Mouse (Mus musculus): ENCODE measurements around the gene Lrrc41. TPM values are rescaled to one million over a fixed set of nuclear protein-coding genes. Genes with fewer than 3 reads are reported as not detected.
A peak's percentile ranks its signal among the peaks of the same experiment; 100 is the strongest.

Lrrc41 gene
- total and polyA plus RNA-seq, 3 experiments, result 64.4 to 73.3 TPM; not detected in 1

DNA sequence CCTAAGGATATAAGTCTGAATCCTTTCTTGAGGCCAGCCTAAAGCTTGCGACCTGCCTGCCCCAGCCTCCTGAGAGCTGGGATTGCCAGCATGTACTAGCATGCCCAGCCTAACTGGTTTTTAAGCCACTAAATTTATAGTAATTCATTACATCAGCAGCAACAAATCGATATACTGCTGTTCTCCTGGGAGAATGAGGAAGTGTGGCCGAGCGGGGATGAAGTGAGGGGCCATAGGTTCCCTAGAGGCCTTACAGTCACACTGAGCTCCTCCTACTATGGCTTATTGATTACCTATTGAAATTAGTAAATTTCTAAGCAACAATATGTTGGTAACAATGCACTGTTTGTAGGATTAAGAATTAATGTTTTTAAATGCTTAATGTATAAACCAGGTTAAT is 58.1 kb downstream of the Lrrc41 start:
- H3K4me1 ChIP-seq (ENCODE audit: control insufficient read depth in 1 of 2, insufficient read depth in 2 of 2, low read length in 2 of 2), result peaks cover 0 to 2% of the 10 kb centered on the region in 2 experiments; a peak in 1 of 4 replicates
- no peaks in the 10 kb centered on the region for H3K27me3 ChIP-seq (ENCODE audit: control insufficient read depth in 1 of 2, insufficient read depth in 2 of 2, low read length in 2 of 2)
- no peak overlapping the region for H3K4me3 ChIP-seq (ENCODE audit: control insufficient read depth in 1 of 2, insufficient read depth in 1 of 2, low read depth in 2 of 2, low read length in 2 of 2)
- H3K79me2 ChIP-seq (ENCODE audit: control insufficient read depth, insufficient read depth, low read length, poor library complexity), result no peaks in the 10 kb centered on the region
- no peak overlapping the region; the same call in 1 of the 2 replicates for H3K9ac ChIP-seq (ENCODE audit: control insufficient read depth, low read depth, low read length, poor library complexity, severe bottlenecking)
- DNase-seq (ENCODE audit: low read depth, low spot score), result peak; percentile 23
- TF ChIP-seq ETS1 (IDR thresholded peaks at IDR 0.05; ENCODE audit: low read depth, low read length) (no peak), CHD1 (IDR thresholded peaks at IDR 0.05; ENCODE audit: low read depth, low read length) (no peak)
- no peak overlapping the region for H3K27ac ChIP-seq (ENCODE audit: control insufficient read depth, low read depth, low read length)
- H3K36me3 ChIP-seq (ENCODE audit: control insufficient read depth in 1 of 2, insufficient read depth in 2 of 2, low read length in 2 of 2), result 0 out of 4 replicates have a peak, but pooled peaks cover 0 to 2% of the 10 kb centered on the region in 2 experiments
- H3K9me3 ChIP-seq (replicated peaks; ENCODE audit: insufficient read depth, low read length), result no peaks in the 10 kb centered on the region

DNA sequence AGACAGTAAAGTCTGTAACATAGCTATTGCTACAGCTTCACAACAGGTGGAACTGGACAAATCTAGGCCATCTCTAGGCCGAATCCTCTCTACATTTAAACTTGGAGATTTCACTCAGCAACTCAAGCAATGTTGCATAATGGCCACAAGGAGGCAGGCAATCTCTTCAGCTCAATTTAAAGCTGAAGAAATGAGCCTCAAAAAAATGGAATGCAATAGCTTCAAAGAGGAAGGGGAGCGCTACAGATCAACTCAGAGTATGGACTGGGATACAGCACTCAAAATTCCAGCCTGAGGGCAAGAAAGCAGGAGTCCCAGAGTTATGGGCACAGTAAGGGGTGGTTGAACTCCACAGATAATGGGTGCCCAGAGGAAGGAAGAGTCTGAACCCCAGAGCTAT is 59.9 kb downstream of the Lrrc41 start:
- Histone ChIP-seq H3K27ac (ENCODE audit: control insufficient read depth, low read depth, low read length) (no peak overlapping the region), H3K4me3 (ENCODE audit: control insufficient read depth in 1 of 2, insufficient read depth in 1 of 2, low read depth in 2 of 2, low read length in 2 of 2) (no peak overlapping the region), H3K27me3 (ENCODE audit: control insufficient read depth in 1 of 2, insufficient read depth in 2 of 2, low read length in 2 of 2) (no peaks in the 10 kb centered on the region), H3K9ac (ENCODE audit: control insufficient read depth, low read depth, low read length, poor library complexity, severe bottlenecking) (no peak overlapping the region), H3K9me3 (replicated peaks; ENCODE audit: insufficient read depth, low read length) (no peaks in the 10 kb centered on the region), H3K36me3 (ENCODE audit: control insufficient read depth in 1 of 2, insufficient read depth in 2 of 2, low read length in 2 of 2) (0 out of 4 replicates have a peak, but pooled peaks cover 0 to 2% of the 10 kb centered on the region in 2 experiments), H3K79me2 (ENCODE audit: control insufficient read depth, insufficient read depth, low read length, poor library complexity) (no peaks in the 10 kb centered on the region), H3K4me1 (ENCODE audit: control insufficient read depth in 1 of 2, insufficient read depth in 2 of 2, low read length in 2 of 2) (peaks cover 0 to 2% of the 10 kb centered on the region in 2 experiments; a peak in 1 of 4 replicates)
- peak; percentile 79 for TF ChIP-seq SMC3 (IDR thresholded peaks at IDR 0.05; ENCODE audit: low read depth, low read length)
- no peak for TF ChIP-seq KAT2A (conservative IDR thresholded peaks at IDR 0.05; ENCODE audit: low read depth, low read length)
- TF ChIP-seq E2F4 (IDR thresholded peaks at IDR 0.05; ENCODE audit: borderline replicate concordance, low read depth, low read length), result no peak
- peak; percentile 74 for TF ChIP-seq ZNF384 (IDR thresholded peaks at IDR 0.05; ENCODE audit: low read depth, low read length)
- peak; percentile 44 to 89 (median 86) for TF ChIP-seq CTCF (IDR thresholded peaks at IDR 0.05 in 2 of 3, conservative IDR thresholded peaks at IDR 0.05 in 1 of 3; ENCODE audit: control insufficient read depth in 1 of 3, insufficient read depth in 1 of 3, low read depth in 2 of 3, low read length in 3 of 3, poor library complexity in 1 of 3, severe bottlenecking in 1 of 3)
- TF ChIP-seq ZC3H11A (IDR thresholded peaks at IDR 0.05; ENCODE audit: low read depth, low read length), result peak; percentile 74
- TF ChIP-seq BHLHE40 (IDR thresholded peaks at IDR 0.05; ENCODE audit: borderline replicate concordance, low read depth, low read length), result 0 out of 2 replicates have a peak, but pooled peaks have one; percentile 16
- 0 out of 2 replicates have a peak, but pooled peaks have one; percentile 43 for TF ChIP-seq SIN3A (IDR thresholded peaks at IDR 0.05; ENCODE audit: low read length)
- TF ChIP-seq RAD21 (IDR thresholded peaks at IDR 0.05; ENCODE audit: low read depth, low read length), result peak; percentile 84
- peak; percentile 65 for DNase-seq (ENCODE audit: low read depth, low spot score)

DNA sequence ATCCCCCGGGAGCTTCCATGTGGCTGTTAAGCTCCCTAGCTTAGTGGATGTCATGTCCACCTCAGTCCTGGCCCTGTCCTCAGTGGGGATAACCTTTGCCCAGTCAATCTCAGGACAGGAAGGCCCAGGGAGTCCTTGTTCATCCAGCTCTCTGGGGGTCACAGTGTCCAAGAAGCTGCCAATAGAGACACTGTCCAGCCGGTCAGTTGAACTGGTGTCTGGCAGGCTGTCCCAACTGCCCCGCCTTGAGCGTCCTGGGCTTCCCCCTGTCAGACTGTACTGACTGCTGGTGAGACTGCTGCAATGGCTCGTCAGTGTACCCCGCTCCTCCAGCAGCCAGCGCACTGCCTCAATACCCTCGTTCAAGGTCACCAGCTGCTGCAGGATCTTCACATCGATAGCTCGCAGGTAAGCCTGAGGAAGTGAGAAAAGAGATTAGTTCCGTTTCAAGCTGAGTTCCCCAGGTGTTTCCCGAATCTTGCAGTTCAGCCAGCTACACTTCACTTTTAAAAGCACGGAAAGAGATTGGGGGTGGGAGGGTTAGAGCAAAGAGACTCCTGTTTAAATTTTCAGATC is 62.4 kb downstream of the Lrrc41 start:
- Histone ChIP-seq H3K4me3 (ENCODE audit: control insufficient read depth in 1 of 2, insufficient read depth in 1 of 2, low read depth in 2 of 2, low read length in 2 of 2) (no peak overlapping the region), H3K79me2 (ENCODE audit: control insufficient read depth, insufficient read depth, low read length, poor library complexity) (no peaks in the 10 kb centered on the region), H3K36me3 (ENCODE audit: control insufficient read depth in 1 of 2, insufficient read depth in 2 of 2, low read length in 2 of 2) (0 out of 4 replicates have a peak, but pooled peaks cover 0 to 2% of the 10 kb centered on the region in 2 experiments), H3K9ac (ENCODE audit: control insufficient read depth, low read depth, low read length, poor library complexity, severe bottlenecking) (no peak overlapping the region), H3K4me1 (ENCODE audit: control insufficient read depth in 1 of 2, insufficient read depth in 2 of 2, low read length in 2 of 2) (peaks cover 0 to 2% of the 10 kb centered on the region in 2 experiments; a peak in 1 of 4 replicates), H3K27ac (ENCODE audit: control insufficient read depth, low read depth, low read length) (no peak overlapping the region), H3K27me3 (ENCODE audit: control insufficient read depth in 1 of 2, insufficient read depth in 2 of 2, low read length in 2 of 2) (no peaks in the 10 kb centered on the region), H3K9me3 (replicated peaks; ENCODE audit: insufficient read depth, low read length) (no peaks in the 10 kb centered on the region)
- no peak for DNase-seq (ENCODE audit: low read depth, low spot score)
- TF ChIP-seq KAT2A (conservative IDR thresholded peaks at IDR 0.05; ENCODE audit: low read depth, low read length), result no peak
- no peak for TF ChIP-seq HCFC1 (IDR thresholded peaks at IDR 0.05; ENCODE audit: low read depth, low read length)
- no peak for TF ChIP-seq MYB (IDR thresholded peaks at IDR 0.05; ENCODE audit: low read depth, low read length)
- no peak for TF ChIP-seq MAX (IDR thresholded peaks at IDR 0.05; ENCODE audit: low read length)
- no peak for TF ChIP-seq USF1 (IDR thresholded peaks at IDR 0.05; ENCODE audit: low read depth, low read length)
- TF ChIP-seq ELF1 (IDR thresholded peaks at IDR 0.05; ENCODE audit: low read depth, low read length), result no peak
- no peak for TF ChIP-seq CHD2 (IDR thresholded peaks at IDR 0.05; ENCODE audit: low read length)
- TF ChIP-seq TCF12 (IDR thresholded peaks at IDR 0.05; ENCODE audit: low read depth, low read length), result no peak
- TF ChIP-seq EP300 (IDR thresholded peaks at IDR 0.05; ENCODE audit: low read depth in 1 of 2, low read length in 2 of 2), result no peak
- no peak for TF ChIP-seq NRF1 (IDR thresholded peaks at IDR 0.05; ENCODE audit: insufficient read depth, low read depth, low read length, poor library complexity, severe bottlenecking)
- TF ChIP-seq ZNF384 (IDR thresholded peaks at IDR 0.05; ENCODE audit: low read depth, low read length), result no peak
- no peak for TF ChIP-seq POLR2A (IDR thresholded peaks at IDR 0.05; ENCODE audit: control insufficient read depth in 1 of 2, insufficient read depth in 1 of 2, low read depth in 1 of 2, low read length in 2 of 2, poor library complexity in 1 of 2)
- TF ChIP-seq NELFE (IDR thresholded peaks at IDR 0.05; ENCODE audit: low read depth, low read length), result no peak
- TF ChIP-seq MAZ (IDR thresholded peaks at IDR 0.05; ENCODE audit: low read depth, low read length), result no peak
- TF ChIP-seq GATA1 (IDR thresholded peaks at IDR 0.05; ENCODE audit: low read depth, low read length), result no peak
- TF ChIP-seq GABPA (IDR thresholded peaks at IDR 0.05; ENCODE audit: low read depth, low read length), result no peak
- no peak for TF ChIP-seq POLR2AphosphoS2 (IDR thresholded peaks at IDR 0.05; ENCODE audit: low read length)
